Mouse (Mus musculus) kidney, postnatal 10 days (tissue): ENCODE data around the gene Trim66.

Experiments
- DNase-seq: peaks from one replicate; pipeline ENCODE4 v3.0.0; 2021; ENCODE audit warnings: mixed read lengths

The Trim66 gene

GRCm38 (mm10) chr7:109442739-109443138 is 65.2 kb downstream of the Trim66 start:
- DNase-seq = no peak

- DNase-seq = no peak
Observed at GRCm38 (mm10) chr7:109440697-109441269, 67.2 kb downstream of the Trim66 start.

- peak; percentile 39 for DNase-seq
Observed at GRCm38 (mm10) chr7:109438781-109439591, 68.9 kb downstream of the Trim66 start, which contains the start of gene Stk33. Gene Stk33, minus strand, starts transcription at chr7:109439081.

GRCm38 (mm10) chr7:109424422-109425159 is 83.3 kb downstream of the Trim66 start:
- DNase-seq = no peak

GRCm38 (mm10) chr7:109422803-109423202 is 85.1 kb downstream of the Trim66 start:
- DNase-seq = no peak

- DNase-seq = no peak
Observed at GRCm38 (mm10) chr7:109405491-109405890, 102.4 kb downstream of the Trim66 start.

GRCm38 (mm10) chr7:109399299-109399698 is 108.6 kb downstream of the Trim66 start:
- DNase-seq = no peak
